Mouse (Mus musculus) spleen, embryonic (tissue): Measurements from ENCODE around the gene Slc22a22.

Experiments used
- CTCF ChIA-PET: fragments of 350-600 bp; sonication (Branson Sonifier 250); formaldehyde crosslinking; loops from one replicate; lab custom pipeline; 2022; lab: Charles Lee

Slc22a22 gene

DNA sequence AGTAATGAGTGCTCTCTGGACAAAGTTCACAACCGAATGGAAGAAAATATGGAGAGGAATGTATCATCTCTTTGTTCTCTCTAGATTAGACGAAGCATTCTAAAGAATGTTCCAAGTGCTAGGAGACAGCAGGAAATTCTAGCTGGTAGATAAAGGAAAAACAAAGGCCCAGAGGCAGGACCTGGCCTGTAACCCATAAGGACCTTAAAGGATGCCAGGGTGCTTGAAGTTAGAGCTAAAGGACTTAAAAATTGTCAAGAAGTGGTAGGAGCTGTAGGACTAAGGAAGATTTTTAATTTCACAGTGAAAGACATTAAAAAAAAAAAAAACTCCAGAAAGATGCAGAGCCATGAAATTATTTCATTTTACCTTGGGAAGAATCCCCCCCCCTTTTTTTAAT lies at the start of gene Slc22a22:
Gene Slc22a22, minus strand, starts transcription at position 101 of the 400 bp plus-strand sequence.
- CTCF ChIA-PET = no interaction called here

DNA sequence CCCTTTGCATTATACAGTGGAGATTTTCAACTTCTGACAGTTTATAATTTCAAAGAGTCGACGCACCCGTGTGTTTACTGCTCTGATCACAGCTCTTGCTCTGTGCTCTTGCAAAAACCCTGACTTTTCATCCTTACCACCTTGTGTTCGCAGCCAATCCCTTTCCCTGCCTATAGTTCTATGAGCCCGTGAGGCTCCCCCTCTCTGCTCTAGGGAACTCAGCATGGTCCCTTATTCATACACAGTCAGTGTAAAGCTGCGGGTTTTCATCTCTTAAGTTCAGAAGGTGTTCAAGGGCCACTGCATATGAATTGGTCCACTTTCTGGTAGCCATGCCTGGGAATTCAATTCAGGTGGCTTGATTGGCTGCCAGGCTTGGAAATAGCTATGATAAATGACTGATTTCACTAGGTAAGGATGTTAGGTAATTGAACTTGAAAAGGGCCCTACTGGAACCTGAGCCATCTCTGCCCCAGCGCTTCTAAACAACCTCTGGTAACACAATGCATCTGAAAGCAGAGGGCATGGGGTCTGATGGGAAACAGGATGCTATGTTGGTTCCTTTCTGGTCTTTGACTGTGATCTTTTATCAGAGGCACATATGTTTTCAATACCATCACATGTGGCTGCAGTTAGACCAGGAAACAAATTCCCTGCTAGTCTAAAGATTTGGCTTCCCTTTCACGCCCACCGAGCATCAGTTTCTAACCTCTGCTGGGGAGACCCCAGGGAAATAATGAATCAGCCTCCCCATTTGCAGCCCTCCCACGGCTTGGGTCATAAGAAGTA lies 46.3 kb upstream of the Slc22a22 start:
- CTCF ChIA-PET = no interaction called here

GRCm38 (mm10) chr15:57522160-57522559 lies 44.7 kb upstream of the Slc22a22 start:
- CTCF ChIA-PET = no interaction called here

- CTCF ChIA-PET = interaction anchor here (0.6 kb wide), 1 partner anchor 76 kb away, joined by 3 read pairs; no protein-coding TSS in a partner anchor
These were observed 32.1 kb upstream of the Slc22a22 start for GRCm38 (mm10) chr15:57509185-57510172.

DNA sequence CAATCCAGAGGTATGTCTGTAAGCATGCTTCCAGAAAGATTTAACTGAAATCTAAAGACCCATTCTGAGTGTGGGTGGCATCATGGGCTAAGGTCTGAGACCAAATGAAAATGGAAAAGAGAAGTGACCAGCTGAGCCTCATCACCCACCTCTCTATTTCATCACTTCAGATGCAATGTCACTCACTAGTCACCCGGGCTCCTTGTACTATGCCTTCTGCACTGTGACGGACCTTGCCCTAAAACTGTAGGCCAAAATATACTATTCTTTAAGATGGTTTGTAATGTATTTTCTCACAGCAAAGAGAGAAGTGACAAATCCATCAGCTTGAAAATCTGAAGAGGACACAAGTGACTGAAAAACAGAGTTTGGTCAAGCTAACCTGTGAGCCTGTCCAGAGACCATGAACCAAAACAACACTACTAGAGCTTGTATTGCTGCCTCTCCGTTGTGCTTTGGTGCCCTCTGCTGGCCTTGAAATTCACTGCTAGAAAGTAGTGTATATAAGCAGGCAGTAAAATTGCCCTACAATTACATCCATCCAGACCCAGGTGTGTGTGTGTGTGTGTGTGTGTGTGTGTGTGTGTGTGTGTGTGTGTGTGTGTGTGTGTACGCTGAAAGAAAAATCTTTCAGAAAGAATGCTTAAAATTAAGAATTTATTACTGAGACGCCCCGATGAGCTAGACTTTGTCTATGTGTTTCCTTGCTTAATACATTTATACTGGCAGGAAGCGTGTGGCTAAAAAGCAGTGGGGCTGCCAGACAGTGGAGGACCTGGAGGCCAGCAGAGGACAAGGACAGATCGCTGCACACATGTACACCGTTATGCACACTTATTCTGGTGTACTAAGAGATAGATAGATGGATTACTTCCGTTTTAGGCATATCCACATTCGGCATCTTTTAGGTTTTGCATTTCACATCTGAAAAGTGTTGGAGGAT lies 31.1 kb upstream of the Slc22a22 start:
- CTCF ChIA-PET = interaction anchor here (0.6 kb wide), 1 partner anchor 75 kb away, joined by 3 read pairs; no protein-coding TSS in a partner anchor

DNA sequence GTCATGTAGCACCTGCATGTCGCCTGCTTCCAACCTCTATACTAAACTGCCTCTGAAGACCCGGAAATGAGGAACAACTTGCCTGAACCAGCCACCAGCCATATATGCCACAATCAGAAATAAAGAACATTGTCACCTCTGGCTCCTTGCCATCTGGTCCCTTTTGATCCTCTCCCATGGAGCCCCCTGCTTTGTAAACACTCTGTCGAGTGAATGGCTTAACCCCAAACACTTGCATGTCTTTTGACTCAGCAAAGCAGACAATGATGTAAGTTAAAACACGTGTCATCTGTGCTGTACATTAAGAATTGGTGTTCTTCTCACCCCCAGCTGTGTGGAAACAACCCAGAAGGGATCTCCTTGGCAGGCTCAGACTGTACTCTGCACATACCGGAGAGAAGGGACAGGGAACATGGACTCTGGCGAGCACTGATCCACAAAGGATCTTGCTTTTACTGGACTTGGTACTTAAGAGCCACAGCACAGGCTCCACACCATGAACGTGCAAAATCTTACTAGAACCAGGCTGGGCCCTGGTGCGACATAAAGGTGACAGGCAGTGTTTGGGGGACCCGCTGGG lies 26.8 kb upstream of the Slc22a22 start:
- CTCF ChIA-PET = no interaction called here

GRCm38 (mm10) chr15:57503656-57504055 lies 26.2 kb upstream of the Slc22a22 start:
- CTCF ChIA-PET = no interaction called here

DNA sequence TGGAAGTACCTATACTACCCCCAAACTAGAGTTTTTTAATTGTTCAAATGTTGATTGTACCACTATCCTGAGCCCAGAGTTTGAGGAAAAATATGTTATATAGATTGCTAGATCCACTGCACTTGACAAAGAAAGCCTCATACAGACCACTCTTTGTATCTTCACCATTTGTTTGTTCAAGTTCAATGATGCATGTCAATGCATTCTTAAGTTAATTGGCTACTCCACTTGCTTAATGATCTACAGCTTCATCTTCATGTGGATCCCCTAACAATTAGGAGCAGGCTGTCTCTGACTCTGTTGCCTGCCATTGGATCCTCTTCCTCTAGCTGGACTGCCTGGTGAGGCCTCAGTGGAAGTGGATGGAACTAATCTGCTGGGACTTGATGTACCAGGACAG lies 24.1 kb upstream of the Slc22a22 start:
- CTCF ChIA-PET = no interaction called here

DNA sequence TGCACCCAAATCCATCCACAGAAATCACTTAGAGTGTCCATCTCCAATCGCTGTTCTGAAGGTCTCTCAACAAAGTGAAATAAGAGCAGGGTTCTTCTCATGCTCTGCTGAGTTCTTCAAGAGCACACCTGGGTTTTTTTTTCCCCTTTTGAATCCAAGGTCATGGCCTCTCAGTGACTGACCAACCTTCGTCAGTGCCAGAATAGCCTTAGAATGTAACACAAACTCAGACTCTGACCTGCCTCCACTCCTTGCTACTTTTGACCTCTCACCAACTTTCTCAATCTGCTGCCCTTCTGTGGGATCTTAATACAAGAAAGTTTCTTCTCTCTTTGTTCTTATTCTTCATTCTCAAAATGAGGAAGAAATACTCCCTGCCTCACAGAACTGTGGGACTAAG lies 18.7 kb upstream of the Slc22a22 start:
- CTCF ChIA-PET = no interaction called here

DNA sequence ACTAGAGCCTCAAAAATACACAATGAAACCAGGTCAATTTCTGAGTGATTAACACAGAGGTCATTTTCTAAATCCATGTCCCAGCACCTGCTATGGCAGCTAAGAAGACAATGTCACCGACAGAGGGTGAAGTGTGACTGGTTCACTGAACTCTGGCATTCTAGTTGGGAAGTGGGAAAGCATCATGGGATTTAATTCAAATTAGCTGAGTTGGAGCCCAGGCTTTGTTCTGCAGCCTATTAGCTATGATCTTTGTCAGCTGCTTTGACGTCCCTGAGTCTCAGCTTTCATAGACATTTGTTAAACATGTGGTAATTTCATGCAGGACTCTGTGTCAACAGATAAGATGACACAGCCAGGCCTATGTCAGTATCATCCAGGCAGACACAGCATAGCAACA lies 5.1 kb upstream of the Slc22a22 start:
- CTCF ChIA-PET = no interaction called here

- CTCF ChIA-PET = no interaction called here
These were observed 5.8 kb downstream of the Slc22a22 start for GRCm38 (mm10) chr15:57471648-57472047.

- CTCF ChIA-PET = no interaction called here
These were observed 11.4 kb downstream of the Slc22a22 start for GRCm38 (mm10) chr15:57465996-57466395.

DNA sequence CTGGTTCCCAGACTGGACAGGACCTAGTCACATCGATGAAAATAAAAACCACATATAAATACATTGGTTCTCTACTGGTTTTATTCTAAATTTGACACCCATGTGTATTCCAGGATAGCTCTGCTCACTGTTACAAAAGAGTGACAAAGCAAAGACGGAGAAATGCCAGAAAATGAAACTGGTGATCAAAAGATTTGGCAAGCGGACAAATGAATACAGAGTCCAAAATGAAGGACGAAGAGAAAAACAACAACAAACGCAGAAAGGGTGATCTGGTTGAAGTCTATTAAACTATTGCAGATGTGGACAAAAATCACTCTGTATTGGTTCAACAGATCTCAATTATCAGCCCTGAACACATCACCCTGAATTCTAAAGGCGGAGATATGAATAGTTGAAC lies 12.4 kb downstream of the Slc22a22 start:
- CTCF ChIA-PET = no interaction called here

DNA sequence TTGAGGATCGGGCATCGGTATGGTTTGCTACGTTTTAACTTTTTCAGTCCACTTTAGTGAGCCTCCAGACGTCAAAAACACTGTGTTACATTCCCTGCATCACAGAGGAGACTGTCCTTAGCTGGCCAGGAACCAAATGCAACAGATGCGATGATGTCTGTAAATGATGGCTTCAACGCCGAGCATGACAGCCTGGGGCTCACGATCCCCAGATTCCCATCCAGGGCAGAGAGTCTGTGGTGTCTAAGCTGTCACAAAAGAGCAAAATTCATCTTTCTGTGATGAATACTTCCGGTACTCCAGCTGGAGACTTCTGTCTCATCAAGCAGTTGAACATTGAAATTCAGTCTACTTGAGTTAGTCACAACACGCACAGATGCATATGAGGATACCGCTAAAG lies 13.4 kb downstream of the Slc22a22 start:
- CTCF ChIA-PET = no interaction called here

DNA sequence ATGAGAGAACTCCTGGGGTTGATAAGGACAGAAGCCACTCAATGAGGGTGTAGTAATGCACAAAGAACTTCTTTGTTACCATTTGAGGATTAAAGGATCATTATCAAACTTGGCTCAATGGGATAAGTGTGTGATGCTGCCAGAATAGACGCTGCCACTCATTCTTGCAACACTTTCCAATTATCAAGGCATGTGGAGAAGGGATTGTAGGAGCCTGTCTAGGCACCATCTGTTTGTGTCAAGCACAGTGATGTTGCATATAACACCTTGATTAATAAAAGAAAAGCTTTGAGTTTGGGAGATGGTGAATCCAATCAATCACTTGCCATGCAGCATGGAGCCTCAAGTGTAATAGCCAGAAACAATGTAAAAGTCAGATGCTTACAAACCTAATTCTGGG lies 16.1 kb downstream of the Slc22a22 start:
- CTCF ChIA-PET = no interaction called here

DNA sequence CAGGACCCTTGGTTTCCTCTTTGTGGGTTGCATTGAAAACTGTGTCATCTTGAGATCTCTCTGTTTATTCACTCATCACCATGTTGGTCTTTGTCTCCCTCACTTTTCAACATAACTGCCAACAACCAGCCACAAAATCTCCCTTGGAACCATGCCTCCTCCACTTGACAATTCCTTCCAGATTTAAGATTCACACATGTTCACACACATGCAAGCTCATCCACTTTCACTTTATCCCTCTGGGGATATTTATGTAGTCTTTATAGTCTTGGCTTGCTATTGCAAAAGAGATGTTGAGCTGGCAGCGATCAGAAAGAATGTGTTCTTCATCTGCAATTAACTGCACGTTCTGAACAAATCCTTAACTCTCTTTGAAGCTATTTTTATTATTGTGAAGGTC lies 20.1 kb downstream of the Slc22a22 start:
- CTCF ChIA-PET = no interaction called here

GRCm38 (mm10) chr15:57434710-57435404 lies 42.6 kb downstream of the Slc22a22 start:
- CTCF ChIA-PET = no interaction called here

DNA sequence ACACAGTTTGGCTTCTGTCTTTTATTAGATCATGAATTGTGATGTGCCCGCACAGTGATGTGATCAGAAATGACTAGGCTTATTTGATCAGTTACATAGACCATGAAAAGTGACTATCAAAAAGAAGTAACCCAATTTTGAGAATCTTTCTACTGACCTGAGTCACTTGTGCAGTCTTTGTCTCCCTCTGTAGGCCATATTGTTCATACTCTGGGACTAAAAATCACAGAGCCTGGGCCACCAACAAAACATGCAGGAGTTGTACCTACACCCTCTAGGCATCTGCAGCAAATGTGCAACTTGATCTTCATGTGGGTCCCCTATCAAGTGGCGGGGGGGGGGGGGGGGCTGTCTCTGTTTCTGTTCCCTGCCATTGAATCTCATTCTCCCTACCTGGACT lies 68.9 kb downstream of the Slc22a22 start:
- CTCF ChIA-PET = no interaction called here

GRCm38 (mm10) chr15:57398439-57399148 lies 78.8 kb downstream of the Slc22a22 start:
- CTCF ChIA-PET = no interaction called here

DNA sequence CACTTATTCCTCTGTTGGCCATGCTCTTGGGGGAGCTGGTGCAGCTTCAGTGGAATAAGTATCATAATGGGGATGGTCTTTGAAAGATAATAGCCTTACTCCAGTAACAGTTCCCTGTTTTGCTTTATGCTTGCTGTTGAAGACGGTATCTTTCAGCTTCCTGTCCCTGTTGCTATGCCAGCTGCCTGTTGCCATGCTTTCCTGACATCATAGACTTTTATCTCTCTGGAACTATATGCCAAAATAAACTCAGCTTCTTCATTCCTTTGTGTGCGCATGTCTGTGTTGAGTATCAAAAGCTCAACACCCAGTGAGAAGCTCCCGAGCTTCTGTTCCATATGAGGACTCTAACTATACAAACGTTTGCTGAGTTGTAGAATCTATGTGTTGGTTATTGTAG lies 83.4 kb downstream of the Slc22a22 start:
- CTCF ChIA-PET = no interaction called here
